Mouse (Mus musculus) retina, adult 2 months (tissue): ENCODE data around the gene Parp2.
"Not testable (repeated sequence)": the region's sequence is repeated elsewhere in the genome, so short reads cannot be mapped to it uniquely, and the experiment has no call there.

Source experiments
- DNase-seq: peaks from one replicate; pipeline ENCODE4 v3.0.0-alpha.2; 2012; ENCODE audit warnings: low read depth, low spot score

The Parp2 gene

GRCm38 (mm10) chr14:50807487-50808072 is at the start of gene Parp2, which contains the start of gene Ccnb1ip1:
Gene Parp2 (plus strand): TSS chr14:50807841.
Gene Ccnb1ip1 (minus strand): TSS chr14:50807732.
- DNase-seq: peak; percentile 99

- no peak for DNase-seq
These were observed 49.1 kb upstream of the Parp2 start for GRCm38 (mm10) chr14:50758416-50759085.

GRCm38 (mm10) chr14:50765736-50766135 is 41.9 kb upstream of the Parp2 start:
- no peak for DNase-seq

GRCm38 (mm10) chr14:50771342-50771741 is 36.3 kb upstream of the Parp2 start:
- no peak for DNase-seq

GRCm38 (mm10) chr14:50782166-50782565 is 25.5 kb upstream of the Parp2 start:
- DNase-seq: no peak

- DNase-seq: no peak
These were observed 23.0 kb upstream of the Parp2 start for GRCm38 (mm10) chr14:50784391-50785250.

GRCm38 (mm10) chr14:50785251-50785637 is 22.4 kb upstream of the Parp2 start, which contains the start of gene Ttc5:
Gene Ttc5 (minus strand): TSS chr14:50785519.
- DNase-seq: peak; percentile 83

GRCm38 (mm10) chr14:50788157-50788556 is 19.5 kb upstream of the Parp2 start:
- DNase-seq: no peak

GRCm38 (mm10) chr14:50795261-50795935 is 12.2 kb upstream of the Parp2 start:
- no peak for DNase-seq

- DNase-seq: no peak
These were observed 11.7 kb upstream of the Parp2 start for GRCm38 (mm10) chr14:50795965-50796364.

GRCm38 (mm10) chr14:50796464-50796863 is 11.2 kb upstream of the Parp2 start:
- no peak for DNase-seq

- no peak for DNase-seq
These were observed 9.1 kb upstream of the Parp2 start for GRCm38 (mm10) chr14:50798512-50798911.

GRCm38 (mm10) chr14:50799502-50800259 is 8.0 kb upstream of the Parp2 start:
- no peak for DNase-seq

GRCm38 (mm10) chr14:50802441-50802840 is 5.2 kb upstream of the Parp2 start:
- no peak for DNase-seq

GRCm38 (mm10) chr14:50802843-50803562 is 4.6 kb upstream of the Parp2 start:
- no peak for DNase-seq

GRCm38 (mm10) chr14:50804683-50805082 is 3.0 kb upstream of the Parp2 start:
- DNase-seq: no peak

- not testable (repeated sequence) for DNase-seq
These were observed 1.2 kb upstream of the Parp2 start for GRCm38 (mm10) chr14:50806469-50806868.

- DNase-seq: no peak
These were observed 5.4 kb downstream of the Parp2 start for GRCm38 (mm10) chr14:50813060-50813459.

GRCm38 (mm10) chr14:50823240-50823639 is 15.6 kb downstream of the Parp2 start:
- DNase-seq: no peak

- no peak for DNase-seq
These were observed 16.6 kb downstream of the Parp2 start for GRCm38 (mm10) chr14:50824219-50824618.
